Mouse (Mus musculus) cerebellum, adult (tissue): ENCODE results near the gene Gm732.

ENCODE experiments used
- ATAC-seq: cut with Nextera tagmentation; 2 replicates; pipeline ENCODE4 v1.9.2; 2017; ENCODE audit warnings: mild to moderate bottlenecking, moderate library complexity, mixed read lengths; ENCODE audit not compliant: insufficient number of reproducible peaks, low FRiP score, low TSS enrichment

Gene Gm732

DNA sequence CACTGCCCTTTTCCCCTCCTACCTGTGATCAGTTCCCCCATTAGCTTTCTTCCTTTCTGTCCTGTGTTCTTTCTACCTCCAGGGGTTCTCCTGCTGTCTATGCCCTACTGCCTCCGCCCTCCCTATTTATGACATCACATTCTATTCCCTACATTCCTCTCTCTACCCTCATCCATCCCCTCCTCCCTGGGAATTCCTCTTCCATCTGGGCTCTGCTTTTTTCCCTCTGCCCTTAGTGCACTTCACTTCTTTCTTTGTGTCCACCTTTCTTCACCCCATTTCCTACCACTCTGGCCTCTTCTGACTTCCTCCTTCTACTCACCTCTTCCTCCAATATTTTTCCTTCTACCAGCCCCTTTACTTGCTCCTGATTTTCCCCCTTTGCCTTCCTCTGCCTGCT, at the start of gene Gm732:
Gm732 (minus strand) TSS at position 101 of the 400 bp plus-strand sequence.
- ATAC-seq, result no peak
